Comparison of ENCODE assay signal across 17 mouse cellular contexts in the genomic region with DNA sequence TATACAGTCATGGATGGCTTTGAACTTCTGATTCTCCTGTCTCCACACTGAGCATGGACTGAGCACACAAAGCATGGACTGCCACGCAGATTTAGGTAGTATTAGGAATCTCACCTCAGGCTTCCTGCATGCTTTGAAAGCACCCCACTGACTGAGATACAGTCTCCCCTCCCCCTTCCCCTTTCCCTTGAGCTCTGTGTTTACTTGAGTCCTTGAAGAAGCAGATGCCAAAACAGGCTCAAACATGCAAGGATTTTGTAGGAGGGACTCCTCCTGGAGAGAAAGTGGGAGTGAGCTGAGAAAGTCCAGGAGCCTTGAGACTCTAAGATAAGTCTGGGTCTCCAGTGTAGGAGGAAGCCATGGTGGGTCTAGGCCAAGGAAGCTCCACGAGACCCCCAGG.
"Had no signal": no experiment of that assay in that cellular context is flagged by ENCODE, and none has a peak within 500 bp of the region (broad histone marks: within the 10 kb centered on the region; RNA-seq: fewer than 3 reads in every experiment).

No protein-coding gene starts in this region.

- DNase-seq: kidney, adult 9 months; kidney, postnatal 25 days; layer of hippocampus, adult 9-11 months; liver, postnatal 0 days; lung, embryonic 14.5 days; thymus, postnatal 25 days had no signal

- H3K4me2 ChIP-seq: limb, embryonic 12.5 days; limb, embryonic 15.5 days; liver, embryonic 11.5 days; lung, embryonic 14.5 days; midbrain, embryonic 13.5 days had no signal

- H3K9ac ChIP-seq: limb, embryonic 12.5 days; limb, embryonic 15.5 days; liver, embryonic 14.5 days; liver, postnatal 0 days; lung, embryonic 14.5 days; midbrain, embryonic 13.5 days had no signal

- H3K9me3 ChIP-seq: limb, embryonic 12.5 days; limb, embryonic 15.5 days; midbrain, embryonic 13.5 days had no signal

- H3K27ac ChIP-seq: kidney, postnatal 0 days; layer of hippocampus, adult 2 months; limb, embryonic 12.5 days; limb, embryonic 15.5 days; liver, embryonic 14.5 days; macrophage; midbrain, embryonic 13.5 days; stomach, postnatal 0 days had no signal

- H3K36me3 ChIP-seq: limb, embryonic 12.5 days; limb, embryonic 15.5 days; midbrain, embryonic 13.5 days had no signal

- H3K4me3 ChIP-seq: layer of hippocampus, adult 2 months; limb, embryonic 12.5 days; limb, embryonic 15.5 days; midbrain, embryonic 13.5 days had no signal

- H3K27me3 ChIP-seq: limb, embryonic 12.5 days; limb, embryonic 15.5 days; midbrain, embryonic 13.5 days had no signal

- ATAC-seq: liver, postnatal 0 days; lung, postnatal 0 days; midbrain, embryonic 13.5 days; midbrain, embryonic 16.5 days had no signal
